Mouse (Mus musculus) G1E (cell line): ENCODE results near the gene Fbxo33.

Experiments used
- CTCF ChIP-seq: IDR thresholded peaks from 2 replicates; pipeline ENCODE4 v1.5.1; 2012; ENCODE audit warnings: low read depth, low read length, inconsistent platforms, mixed read lengths
- GATA1 ChIP-seq: IDR thresholded peaks from 2 replicates; pipeline ENCODE4 v1.6.1; 2012; ENCODE audit warnings: borderline replicate concordance, low read length, inconsistent platforms, mixed read lengths

DNA sequence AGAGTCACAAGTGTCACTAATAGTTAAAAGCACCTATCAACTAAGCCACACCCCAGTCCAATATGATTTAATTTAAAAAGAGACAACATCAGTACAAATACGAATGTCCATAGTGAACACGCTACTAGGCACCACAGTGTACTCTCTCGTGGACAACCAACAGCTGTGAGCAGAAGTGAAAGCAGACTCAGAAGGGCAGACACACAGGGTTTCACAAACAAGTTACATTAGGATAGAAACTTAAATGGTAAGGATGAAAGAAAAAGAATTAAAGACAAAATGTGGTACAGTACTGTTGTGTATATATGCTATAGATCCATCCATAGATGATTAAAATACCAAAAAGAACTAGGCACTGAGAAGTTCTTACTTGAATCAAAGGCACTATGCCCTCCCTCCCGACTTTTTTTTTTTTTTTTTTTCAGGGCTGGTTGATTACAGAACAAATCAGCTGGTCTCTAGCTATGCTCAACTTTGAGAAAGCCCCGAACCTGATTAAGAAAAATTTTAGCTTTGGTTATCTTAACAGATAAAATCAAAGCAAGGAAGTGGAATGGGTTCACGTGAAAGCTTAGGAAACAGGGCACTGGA, 2.8 kb downstream of the Fbxo33 start:
- no peak for TF ChIP-seq CTCF
- no peak for TF ChIP-seq GATA1
